Mouse (Mus musculus): Measurements from ENCODE around the gene Ccdc138.

Gene Ccdc138

DNA sequence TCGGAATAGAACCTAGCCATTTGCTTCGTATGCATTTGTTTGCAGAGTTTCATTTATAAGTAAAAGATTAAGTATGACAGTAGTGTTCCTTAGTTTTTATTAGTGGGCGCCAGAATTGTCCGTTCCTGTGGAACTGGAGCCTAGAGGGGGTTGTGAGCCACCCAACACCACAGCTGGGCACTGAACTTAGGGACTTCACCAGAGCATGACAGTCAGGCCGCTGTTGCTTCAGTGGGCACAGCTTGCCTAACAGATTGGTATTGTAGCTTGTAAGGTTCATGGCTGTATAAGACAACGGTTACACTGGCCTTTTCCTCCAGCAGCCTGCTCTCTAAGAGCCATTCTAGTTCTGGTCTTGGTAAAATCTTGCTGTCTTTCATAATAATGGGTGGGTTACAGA, 62.8 kb downstream of the Ccdc138 start:
- DNase-seq (ENCODE audit: low read depth, low spot score), result no peak

DNA sequence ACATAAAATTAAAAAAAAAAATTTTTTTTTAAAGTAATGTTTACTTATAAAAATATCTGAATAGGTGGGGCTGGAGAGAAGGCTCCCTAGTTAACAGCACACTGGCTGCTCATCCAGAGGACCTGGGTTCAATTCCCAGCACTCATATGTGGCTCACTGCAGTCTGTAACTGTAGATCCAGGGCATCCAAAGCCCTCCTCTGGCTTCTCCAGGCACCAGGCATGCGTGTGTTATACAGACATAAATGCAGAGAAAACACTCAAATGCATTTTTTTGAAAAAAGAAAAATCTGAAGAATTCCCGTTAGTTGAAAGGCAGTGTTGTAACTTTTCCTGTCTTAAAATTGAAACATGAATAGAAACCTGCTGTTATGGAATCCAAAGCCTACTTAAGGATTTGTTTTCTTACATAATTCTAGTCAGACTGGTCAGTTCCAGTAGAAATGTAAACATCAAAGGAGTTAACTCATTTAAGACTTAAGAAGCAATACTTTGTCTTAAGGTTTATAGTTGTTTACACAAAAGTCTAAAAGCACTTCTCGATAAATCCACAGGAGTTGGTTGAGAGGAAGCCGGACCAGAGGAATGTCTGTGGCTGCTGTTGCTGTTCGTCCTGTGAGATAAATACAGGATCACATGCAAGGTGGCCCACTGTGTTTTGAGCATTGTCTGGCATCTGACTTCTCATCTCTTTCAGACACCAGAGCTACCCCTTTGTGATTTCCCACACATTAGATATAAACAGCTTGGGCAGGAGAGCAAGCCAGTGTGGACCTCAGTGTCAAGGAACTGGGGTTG, 87.9 kb downstream of the Ccdc138 start:
- no peak for DNase-seq (ENCODE audit: low read depth, low spot score)

DNA sequence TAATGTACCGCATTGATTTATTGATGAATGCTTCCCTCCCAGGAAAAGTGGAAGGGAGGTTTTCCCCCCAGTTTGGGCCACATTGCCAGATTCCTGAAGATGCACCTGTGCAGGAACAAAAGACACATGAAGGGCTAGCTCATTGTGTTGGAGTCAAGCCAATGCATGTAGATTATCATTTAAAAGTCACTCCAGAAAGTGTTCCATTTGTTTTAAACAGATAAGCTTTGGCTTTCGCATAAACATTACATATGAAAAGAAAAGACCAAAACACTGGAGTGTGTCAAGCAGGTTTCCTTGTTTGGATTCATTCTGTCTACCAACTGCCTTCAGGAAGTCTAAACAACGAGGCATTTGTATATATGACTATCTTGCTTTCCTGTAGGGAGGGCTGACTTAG, 96.7 kb downstream of the Ccdc138 start:
- DNase-seq (ENCODE audit: low read depth, low spot score), result no peak

DNA sequence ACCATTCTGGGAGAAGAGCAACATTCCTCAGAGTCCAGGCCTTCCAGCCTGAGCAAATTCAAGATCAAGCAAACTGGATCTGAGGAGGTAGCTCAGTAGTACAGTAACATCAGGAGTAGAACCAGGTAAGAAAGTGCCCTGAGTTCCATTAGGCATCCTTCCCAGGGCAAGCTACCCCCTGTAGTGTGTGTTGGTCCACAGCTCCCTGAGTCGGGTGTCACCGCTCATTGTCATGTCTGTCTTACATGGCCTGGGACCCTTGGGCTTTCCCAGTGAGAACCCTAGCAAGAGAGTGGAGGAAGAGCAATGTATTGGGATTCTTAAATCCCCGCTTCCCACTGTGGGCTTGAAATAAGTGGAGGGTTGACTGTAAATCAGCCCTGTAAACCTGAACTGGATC, 97.4 kb downstream of the Ccdc138 start:
- DNase-seq (ENCODE audit: low read depth, low spot score), result no peak

DNA sequence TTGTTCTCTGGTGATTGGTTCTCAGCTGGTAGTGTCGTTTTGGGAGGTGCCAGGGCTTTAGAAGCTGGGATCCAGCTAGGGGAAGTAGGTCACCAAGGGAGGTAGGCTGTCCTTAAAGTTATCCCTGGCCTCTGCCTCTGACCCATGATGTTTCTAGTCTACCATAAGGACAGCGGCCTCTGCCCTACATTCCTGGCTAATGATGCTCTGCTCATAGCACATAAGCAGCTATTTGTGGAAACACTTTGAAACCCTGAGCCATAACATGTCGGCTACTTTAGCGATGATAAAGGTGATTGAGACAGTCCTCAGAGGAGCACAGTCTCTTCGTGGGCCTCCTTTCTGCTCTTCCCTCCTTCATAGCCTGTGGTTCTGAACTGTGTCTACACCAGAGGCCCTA, 98.1 kb downstream of the Ccdc138 start:
- DNase-seq (ENCODE audit: low read depth, low spot score), result peak; percentile 31

DNA sequence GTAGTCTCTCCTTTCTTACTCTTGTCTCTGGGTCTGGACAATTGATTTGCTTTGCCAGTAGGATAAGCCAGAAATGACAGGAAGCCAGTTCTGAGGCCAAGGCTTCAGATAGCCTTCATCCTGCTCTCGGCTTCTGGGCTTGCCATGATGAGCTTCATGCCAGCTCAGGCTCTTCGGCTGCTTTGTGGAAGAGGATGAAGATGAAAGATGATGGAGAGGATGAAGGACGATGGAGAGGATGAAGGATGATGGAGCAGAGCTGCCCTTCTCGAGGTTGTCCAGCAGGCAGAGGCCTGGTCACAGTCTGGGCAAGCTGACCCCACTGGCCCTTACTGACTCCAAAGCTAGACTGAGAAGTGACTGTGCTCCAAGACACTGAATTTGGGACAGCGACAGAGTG, 102.4 kb downstream of the Ccdc138 start:
- no peak for DNase-seq (ENCODE audit: low read depth, low spot score)

DNA sequence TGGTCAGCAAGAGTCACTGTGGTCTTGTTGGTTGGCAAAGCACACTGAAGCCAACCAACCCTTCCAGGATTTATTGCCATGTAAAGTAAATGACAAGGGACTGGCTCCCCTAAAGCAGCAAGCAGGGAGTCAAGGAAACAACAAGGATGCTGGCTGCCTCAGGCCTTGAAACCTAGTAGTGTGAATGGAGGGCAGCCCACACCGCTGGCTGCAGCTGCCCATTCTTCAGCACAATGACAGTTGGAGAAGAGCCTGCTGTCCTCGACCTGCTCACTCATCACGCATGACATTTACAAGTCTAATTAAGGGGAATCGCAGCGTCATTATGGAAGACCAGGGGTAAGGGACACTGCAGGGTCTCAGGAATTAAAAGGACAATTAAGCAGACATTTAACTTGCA, 103.2 kb downstream of the Ccdc138 start:
- no peak for DNase-seq (ENCODE audit: low read depth, low spot score)

- peak; percentile 38 for DNase-seq (ENCODE audit: low read depth, low spot score)
Observed at GRCm38 (mm10) chr10:58601431-58601901, 103.7 kb downstream of the Ccdc138 start.

DNA sequence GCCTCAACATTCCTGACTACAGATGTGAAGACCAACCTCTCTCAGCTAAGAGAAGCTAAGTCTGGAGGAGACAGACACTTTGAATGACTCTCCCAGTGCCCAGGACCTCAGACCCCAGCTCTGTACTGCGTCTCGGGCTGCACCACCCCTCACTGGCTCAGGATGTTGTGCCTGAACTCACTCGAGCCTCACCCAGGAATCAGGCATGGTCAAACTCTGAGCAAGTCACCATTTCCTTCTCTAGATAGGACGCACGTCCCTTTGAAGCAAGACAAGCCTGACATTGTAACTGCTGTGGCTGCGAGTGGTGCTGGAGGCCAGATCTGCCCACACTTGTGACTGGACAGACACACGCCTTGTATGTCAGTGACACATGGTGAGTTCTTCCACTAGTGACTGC, 104.2 kb downstream of the Ccdc138 start:
- no peak for DNase-seq (ENCODE audit: low read depth, low spot score)

DNA sequence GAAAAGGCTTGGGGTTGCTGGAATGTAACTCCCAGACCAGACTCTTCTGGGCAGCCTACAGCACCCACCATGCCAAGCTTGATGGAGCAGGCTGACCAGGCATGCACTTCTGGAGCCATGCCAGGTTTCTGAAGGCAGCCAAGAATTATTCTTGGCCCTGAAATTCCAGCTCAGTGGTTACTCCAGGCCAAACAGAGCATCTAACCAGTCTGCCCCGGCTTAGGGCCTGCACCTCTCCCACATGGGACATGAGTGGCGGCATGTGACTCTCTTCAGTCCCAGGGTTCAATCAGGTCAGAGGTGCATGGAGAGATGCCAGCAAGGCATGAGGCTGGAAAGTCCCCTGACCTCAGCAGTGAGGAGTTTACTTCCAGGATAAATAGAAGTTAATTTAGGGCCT, 107.0 kb downstream of the Ccdc138 start:
- peak; percentile 96 for DNase-seq (ENCODE audit: low read depth, low spot score)

DNA sequence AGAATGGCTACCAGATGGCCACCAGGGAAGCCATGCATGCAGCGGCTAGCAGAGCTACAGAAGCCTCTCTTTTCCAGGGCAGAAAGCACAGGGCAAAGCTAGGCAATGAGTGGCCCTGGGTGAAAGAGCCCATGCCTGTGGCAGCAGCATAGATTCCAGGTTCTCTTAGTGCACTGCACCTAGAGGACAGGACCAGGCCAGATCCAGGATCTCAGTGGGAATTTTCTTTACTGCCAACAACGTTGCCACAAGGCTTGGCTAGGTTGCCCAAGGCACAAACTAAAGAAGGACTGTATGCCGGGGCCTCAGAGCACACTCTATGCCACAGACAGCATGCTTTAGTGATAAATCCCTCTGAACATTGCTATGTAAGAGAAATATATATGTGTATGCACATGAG, 108.6 kb downstream of the Ccdc138 start:
- no peak for DNase-seq (ENCODE audit: low read depth, low spot score)

DNA sequence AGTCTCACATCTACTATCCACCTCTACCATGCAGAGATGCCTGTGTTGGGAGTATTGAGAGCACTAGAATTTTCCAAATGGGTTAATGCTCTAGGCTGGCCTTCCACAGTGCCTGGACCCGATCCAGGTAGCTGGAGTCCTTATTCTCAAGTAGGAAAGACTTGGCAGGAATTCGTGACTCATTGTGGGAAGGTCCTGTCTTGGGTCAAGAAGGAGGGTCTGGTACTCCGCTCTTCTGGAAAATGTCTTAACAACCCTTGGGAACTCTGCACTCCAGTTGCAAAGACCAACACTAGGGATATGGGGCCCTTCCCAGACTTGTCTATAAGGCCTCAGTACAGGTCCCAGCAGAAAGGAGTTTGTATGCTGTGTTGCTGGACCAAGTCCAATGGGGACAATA, 111.1 kb downstream of the Ccdc138 start:
- DNase-seq (ENCODE audit: low read depth, low spot score), result no peak

- DNase-seq (ENCODE audit: low read depth, low spot score), result peak; percentile 64
Observed at GRCm38 (mm10) chr10:58610484-58611261, 112.9 kb downstream of the Ccdc138 start.

DNA sequence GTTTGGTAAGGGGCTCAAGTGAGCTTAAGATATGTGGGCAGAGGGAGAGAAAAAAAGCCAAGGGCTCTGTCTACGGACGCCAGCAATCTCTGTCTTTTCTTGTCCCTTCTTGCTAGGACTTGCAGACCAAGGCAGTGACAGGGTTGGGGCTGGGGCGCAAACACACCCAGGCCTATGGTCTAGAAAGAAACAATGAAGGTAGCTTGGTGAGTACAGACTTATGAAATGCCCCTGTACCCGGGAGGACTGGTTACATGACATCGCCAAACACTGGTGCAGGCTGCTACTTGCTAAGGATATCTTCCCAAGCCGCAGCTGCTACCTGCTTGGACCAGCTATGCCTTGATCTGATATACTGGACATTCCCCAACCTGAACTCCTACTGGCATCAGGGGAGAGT, 116.9 kb downstream of the Ccdc138 start:
- DNase-seq (ENCODE audit: low read depth, low spot score), result no peak

- DNase-seq (ENCODE audit: low read depth, low spot score), result no peak
Observed at GRCm38 (mm10) chr10:58616565-58616964, 118.8 kb downstream of the Ccdc138 start.

- no peak for DNase-seq (ENCODE audit: low read depth, low spot score)
Observed at GRCm38 (mm10) chr10:58618501-58619216, 120.9 kb downstream of the Ccdc138 start.

DNA sequence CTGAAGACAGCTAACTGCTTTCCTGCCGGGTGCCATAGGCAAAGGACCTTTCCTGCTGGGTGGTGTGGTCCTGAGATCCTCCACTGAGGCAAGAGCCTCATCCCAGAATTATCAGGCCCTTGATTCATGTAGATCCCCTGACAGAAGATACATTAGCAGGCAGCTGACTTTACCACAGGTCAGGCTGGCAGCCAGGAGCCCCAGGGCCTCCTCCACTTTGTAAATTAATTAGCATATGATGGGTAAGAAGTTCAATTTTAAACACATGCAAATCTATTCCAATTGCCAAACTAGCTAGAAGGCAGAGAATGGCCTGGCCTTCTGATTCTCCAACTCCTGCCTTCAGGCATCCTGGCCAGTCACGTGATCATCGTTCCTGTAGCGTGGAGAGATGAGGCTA, 121.5 kb downstream of the Ccdc138 start:
- no peak for DNase-seq (ENCODE audit: low read depth, low spot score)

DNA sequence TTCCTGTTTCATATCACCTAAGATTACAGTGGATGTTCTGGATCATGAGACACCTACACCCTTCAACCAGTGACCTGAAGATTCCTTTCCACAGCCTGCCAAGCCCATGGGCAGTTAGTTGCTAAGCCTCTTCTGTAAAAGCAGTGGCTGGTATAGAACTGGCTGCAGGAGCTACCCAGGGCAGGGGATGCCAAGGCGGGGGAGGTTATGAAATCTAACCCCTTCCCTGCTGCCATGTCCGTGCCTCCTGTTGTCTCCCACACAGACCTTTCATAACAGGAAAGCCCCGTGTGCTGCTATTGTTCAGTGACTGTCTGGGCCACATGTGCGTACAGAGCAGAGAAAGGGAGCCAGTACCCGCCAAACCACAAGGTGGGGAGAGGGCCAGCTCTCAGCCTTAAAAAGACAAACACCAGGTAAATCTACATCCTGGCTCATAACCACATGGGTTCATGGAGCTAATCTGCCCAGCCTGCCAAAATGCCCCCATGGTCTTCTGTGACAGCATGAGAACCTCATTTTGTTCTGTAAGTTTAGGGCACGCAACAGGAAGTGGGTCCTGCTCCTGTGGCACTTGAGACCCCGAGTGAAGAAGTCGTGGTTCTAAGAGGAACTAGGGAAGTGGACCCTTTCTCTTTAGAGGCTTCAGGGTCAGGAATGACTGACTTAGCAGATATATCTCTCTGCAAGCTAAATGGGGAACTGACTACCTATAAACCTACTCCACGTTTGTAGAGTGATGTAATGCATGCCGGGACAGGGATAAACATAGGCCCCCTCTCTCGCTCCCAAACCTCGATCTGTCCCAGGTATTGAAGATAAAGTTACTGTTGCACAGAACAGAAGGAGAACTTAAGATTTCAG, 127.3 kb downstream of the Ccdc138 start:
- no peak for DNase-seq (ENCODE audit: low read depth, low spot score)
